Mouse (Mus musculus): Measurements from ENCODE around the gene Magi2. TPM values are rescaled to one million over a fixed set of nuclear protein-coding genes. Genes with fewer than 3 reads are reported as not detected.
"Not testable (repeated sequence)": the region's sequence is repeated elsewhere in the genome, so short reads cannot be mapped to it uniquely, and the experiment has no call there.

Gene Magi2
- polyA plus RNA-seq, 1 experiment from 2014 or later: 2.7 TPM

DNA sequence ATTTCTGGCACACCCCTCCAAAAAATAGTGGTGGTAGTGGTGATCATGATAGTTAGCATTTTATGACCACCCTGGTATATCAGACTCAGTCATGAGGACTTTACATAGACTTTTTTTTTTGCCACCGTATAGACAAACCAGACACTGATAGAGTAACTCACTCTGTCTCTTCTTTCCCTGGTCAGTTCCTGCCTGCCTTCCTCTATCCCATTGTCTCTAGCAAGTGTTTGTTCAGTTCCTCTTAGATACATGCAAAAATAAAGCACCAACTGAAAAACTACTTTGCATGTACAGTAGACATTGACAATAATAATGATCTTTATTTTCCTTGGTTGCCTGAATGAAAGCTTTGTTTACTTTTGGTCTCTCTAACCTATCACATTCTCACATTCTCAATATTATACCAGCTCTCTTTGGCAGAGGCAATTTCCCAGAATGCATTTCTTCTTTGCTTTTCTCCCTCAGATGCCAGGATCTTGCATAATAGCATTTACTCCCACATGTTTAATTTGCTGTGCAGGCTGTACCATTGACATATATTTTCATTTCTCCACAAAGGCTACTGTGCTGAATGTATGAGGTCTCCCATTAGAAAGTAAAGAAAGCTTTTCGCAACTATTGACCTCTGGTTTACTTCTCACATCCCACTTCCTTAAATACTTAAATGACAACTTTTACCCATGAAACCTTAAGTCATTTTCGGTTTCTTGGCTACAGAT, 1029.5 kb downstream of the Magi2 start:
- H3K4me1 ChIP-seq: no peaks in the 10 kb centered on the region
- ATAC-seq (ENCODE audit: extremely low read depth, insufficient number of reproducible peaks, low FRiP score, low TSS enrichment): no peak

DNA sequence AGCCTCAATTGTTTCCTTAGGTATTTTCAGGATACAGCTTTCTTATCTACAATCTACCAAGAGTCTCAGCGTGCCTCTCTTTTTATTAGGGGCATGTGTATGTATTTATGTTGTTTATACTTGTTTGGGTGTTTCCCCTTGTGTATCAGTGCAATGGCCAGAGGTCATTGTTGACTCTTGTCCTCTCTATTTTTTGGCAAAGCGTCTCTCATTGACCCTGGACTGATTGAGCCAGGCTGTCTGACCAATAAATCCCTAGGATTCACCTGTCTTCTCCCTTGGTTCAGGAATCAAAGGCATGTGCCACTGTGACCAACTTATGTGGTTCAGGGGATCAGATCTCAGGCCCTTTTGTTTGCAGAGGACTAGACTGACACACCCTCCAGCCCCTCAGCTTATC, 1030.1 kb downstream of the Magi2 start:
- no peak overlapping the region for H3K27ac ChIP-seq (replicated peaks)
- H3K27me3 ChIP-seq (replicated peaks): no peaks in the 10 kb centered on the region
- 53% methylated on average over 2 of the region's 2 CpGs for whole genome bisulfite sequencing
- no peak overlapping the region for H3K4me3 ChIP-seq
- H3K9me3 ChIP-seq: 0 out of 2 replicates have a peak, but pooled peaks cover 6% of the 10 kb centered on the region
- no peak overlapping the region for H3K9ac ChIP-seq
- no peak overlapping the region for H3K4me2 ChIP-seq
- H3K36me3 ChIP-seq: no peaks in the 10 kb centered on the region
- H3K4me1 ChIP-seq: no peaks in the 10 kb centered on the region
- no peak for ATAC-seq (ENCODE audit: extremely low read depth, insufficient number of reproducible peaks, low FRiP score, low TSS enrichment)

More for the DNA sequence above, 1029.5 kb downstream of the Magi2 start:
- Histone ChIP-seq H3K9ac (no peak overlapping the region), H3K27ac (replicated peaks) (no peak overlapping the region), H3K36me3 (no peaks in the 10 kb centered on the region), H3K4me3 (no peak overlapping the region), H3K4me2 (no peak overlapping the region), H3K27me3 (replicated peaks) (no peaks in the 10 kb centered on the region), H3K9me3 (0 out of 2 replicates have a peak, but pooled peaks cover 6% of the 10 kb centered on the region)
- 77% methylated on average over 3 of the region's 3 CpGs for WGBS

DNA sequence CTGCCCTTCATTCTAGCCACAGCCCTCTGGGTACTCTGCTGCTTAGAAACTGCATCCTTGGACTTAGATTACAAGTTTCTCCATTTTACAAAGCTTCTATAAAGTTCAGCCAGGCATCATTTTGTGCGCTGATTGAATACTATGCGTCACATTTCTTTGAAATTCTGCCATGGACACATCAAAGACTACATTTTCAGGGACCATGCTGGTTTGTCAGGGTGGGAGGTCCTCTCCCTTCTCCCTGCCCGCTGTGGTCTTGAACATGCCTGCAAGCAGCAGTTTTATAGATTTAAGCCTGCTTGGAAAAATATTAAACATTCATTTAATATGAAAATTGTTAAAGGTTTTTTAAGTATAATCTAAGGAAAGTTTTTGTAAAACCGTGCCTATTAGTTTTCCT, 1030.6 kb downstream of the Magi2 start:
- no peaks in the 10 kb centered on the region for H3K4me1 ChIP-seq
- no peaks in the 10 kb centered on the region for H3K27me3 ChIP-seq (replicated peaks)
- no peak overlapping the region for H3K9ac ChIP-seq
- ATAC-seq (ENCODE audit: extremely low read depth, insufficient number of reproducible peaks, low FRiP score, low TSS enrichment): no peak
- no peak overlapping the region for H3K4me2 ChIP-seq
- H3K27ac ChIP-seq (replicated peaks): no peak overlapping the region
- no peak overlapping the region for H3K4me3 ChIP-seq
- H3K36me3 ChIP-seq: no peaks in the 10 kb centered on the region
- WGBS: 76% methylated on average over 4 of the region's 4 CpGs
- 0 out of 2 replicates have a peak, but pooled peaks cover 6% of the 10 kb centered on the region for H3K9me3 ChIP-seq

DNA sequence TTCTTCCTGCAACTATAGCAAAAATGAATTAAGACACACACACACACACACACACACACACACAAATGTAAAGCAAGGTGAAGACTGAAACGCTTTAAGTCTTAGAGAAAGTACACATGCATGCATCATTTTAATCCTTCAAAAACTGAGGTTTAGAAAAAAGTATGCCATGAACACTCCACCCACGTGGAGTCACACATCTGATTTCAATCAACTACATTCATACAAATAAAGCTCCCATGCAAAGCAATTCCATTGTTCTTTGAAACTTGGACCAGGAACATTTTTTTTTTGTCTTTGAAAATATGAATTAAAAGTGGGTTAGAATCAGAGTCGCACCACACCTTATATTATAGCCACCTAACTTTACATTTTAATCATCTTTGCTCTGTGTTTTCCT, 1032.9 kb downstream of the Magi2 start:
- 81% methylated on average over 3 of the region's 3 CpGs for WGBS
- no peak for ATAC-seq (ENCODE audit: extremely low read depth, insufficient number of reproducible peaks, low FRiP score, low TSS enrichment)
- Histone ChIP-seq H3K36me3 (no peaks in the 10 kb centered on the region), H3K27me3 (replicated peaks) (no peaks in the 10 kb centered on the region), H3K9ac (no peak overlapping the region), H3K27ac (replicated peaks) (no peak overlapping the region), H3K4me3 (no peak overlapping the region), H3K4me2 (no peak overlapping the region), H3K9me3 (0 out of 2 replicates have a peak, but pooled peaks cover 6% of the 10 kb centered on the region), H3K4me1 (no peaks in the 10 kb centered on the region)

DNA sequence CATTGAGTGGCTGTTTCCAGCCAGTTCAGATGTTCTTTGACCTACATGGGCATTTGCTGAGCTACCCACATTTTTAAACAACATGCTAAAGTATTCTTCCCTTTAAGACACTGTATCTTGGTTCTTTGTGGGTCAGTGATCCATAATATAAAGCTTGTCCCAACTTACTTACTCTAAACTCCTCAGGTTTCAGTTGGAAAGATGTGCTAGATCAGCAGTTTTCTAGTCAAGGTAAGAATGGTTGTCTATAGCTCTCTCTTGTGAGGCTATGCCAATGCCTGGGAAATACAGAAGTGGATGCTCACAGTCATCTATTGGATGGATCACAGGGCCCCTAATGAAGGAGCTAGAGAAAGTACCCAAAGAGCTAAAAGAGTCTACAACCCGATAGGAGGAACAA, 1045.8 kb downstream of the Magi2 start:
- not testable (repeated sequence) for H3K36me3 ChIP-seq; H3K4me1 ChIP-seq; H3K9ac ChIP-seq; ATAC-seq (ENCODE audit: extremely low read depth, insufficient number of reproducible peaks, low FRiP score, low TSS enrichment); H3K27me3 ChIP-seq (replicated peaks); H3K4me2 ChIP-seq; H3K9me3 ChIP-seq; H3K4me3 ChIP-seq; H3K27ac ChIP-seq (replicated peaks)
- 69% methylated on average over 1 of the region's 1 CpGs for WGBS

DNA sequence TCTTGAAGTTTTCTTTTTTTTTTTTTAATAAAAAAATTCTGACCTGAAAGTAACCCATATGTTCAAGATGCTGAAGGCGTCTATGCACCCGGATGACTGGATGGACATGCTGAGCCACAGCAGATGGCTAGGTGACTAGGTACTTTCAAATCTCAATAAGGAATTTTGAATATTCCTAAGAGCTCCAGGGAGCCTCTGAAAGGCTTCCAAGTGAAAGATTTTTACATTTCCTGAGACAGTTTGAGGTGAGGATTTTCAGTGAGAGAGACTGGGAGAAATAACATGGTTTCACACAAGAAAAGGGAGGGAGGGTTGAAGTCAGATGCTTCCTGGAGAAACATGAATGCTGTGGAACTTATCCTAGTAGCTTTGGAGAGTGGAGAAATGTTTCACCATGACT, 1048.8 kb downstream of the Magi2 start:
- Histone ChIP-seq H3K4me1 (no peaks in the 10 kb centered on the region), H3K9ac (no peak overlapping the region), H3K27me3 (replicated peaks) (no peaks in the 10 kb centered on the region), H3K36me3 (no peaks in the 10 kb centered on the region), H3K9me3 (no peaks in the 10 kb centered on the region), H3K4me2 (no peak overlapping the region), H3K27ac (replicated peaks) (no peak overlapping the region), H3K4me3 (no peak overlapping the region)
- ATAC-seq (ENCODE audit: extremely low read depth, insufficient number of reproducible peaks, low FRiP score, low TSS enrichment): no peak
- WGBS: 80% methylated on average over 2 of the region's 2 CpGs

DNA sequence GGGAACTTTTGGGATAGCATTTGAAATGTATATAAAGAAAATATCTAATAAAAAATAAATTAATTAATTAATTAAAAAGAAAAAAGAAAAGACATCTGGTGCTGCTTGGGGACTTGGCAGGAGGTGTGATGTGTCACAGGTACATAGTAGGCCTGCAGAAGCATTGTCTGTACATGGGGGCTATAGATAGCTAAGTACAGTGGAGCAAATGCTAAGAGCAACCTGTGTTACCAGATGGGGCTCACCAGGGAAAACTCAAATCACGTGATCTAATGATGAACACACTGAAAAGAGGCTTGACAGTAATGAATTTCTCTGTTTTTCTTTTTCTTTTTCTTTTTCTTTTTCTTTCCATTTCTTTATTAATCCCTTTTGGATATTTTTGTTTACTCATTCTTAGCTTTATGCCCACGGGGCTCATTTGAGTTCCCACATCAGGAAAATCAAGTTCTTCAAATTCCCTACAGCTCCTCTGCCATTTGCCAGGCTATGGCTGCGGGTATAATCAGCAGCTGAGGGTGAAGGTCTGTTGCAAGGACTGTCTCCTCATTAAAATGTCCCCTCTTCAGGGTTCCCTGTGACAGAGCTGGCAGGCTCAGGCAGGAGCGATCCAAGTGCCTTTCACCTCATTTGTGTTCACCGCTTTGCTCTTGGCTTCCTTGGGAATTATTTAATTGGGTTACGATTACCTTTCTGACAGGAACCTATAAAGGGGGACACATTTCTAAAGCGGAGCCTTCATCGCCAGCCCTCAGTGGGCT, 1058.4 kb downstream of the Magi2 start:
- Histone ChIP-seq H3K27me3 (replicated peaks) (no peaks in the 10 kb centered on the region), H3K9ac (no peak overlapping the region), H3K4me3 (no peak overlapping the region), H3K36me3 (no peaks in the 10 kb centered on the region), H3K4me2 (no peak overlapping the region), H3K9me3 (no peaks in the 10 kb centered on the region), H3K4me1 (peaks cover 10% of the 10 kb centered on the region; the same call in 1 of the 2 replicates), H3K27ac (replicated peaks) (no peak overlapping the region)
- ATAC-seq (ENCODE audit: extremely low read depth, insufficient number of reproducible peaks, low FRiP score, low TSS enrichment): no peak
- WGBS: 80% methylated on average over 8 of the region's 8 CpGs

DNA sequence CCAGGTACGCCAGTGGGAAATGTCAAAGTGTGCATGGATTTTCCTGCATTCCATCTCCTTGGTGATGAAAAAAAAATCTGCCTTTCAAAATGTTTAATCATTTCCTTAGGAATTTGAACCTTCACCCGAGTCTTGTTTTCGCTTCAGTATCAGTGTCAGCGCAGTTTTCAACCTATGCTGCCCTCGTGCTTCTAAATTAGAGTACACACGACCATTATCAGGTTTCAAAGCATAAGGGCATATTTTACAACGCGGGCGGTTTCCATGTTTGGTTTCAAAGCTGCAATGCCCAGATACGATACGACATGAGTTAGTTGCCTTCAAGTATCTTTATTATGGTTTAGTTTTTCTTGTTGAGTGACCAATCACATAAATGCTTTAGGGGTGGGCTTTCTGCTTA, 1067.7 kb downstream of the Magi2 start:
- Histone ChIP-seq H3K9me3 (no peaks in the 10 kb centered on the region), H3K9ac (no peak overlapping the region)

DNA sequence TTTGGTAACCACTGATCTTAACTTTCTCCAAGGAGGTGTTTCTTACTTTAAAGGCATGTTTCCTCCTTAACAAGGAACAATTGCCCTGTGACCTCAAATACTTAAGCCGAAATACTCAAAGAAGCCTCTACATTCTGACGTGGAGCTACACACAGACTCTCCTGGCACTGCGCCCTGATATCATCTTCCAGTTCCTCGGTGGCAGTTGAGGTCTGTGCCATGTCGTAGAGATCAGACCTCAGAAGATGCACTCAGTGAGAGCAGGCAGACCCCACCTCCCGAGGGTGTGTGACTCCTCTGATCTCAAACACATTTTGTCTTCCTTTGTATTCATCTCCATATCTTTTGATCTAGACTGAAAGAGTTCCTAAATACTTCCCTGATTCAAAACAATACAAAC, 1073.0 kb downstream of the Magi2 start:
- no peak for ATAC-seq (ENCODE audit: extremely low read depth, insufficient number of reproducible peaks, low FRiP score, low TSS enrichment)
- Histone ChIP-seq H3K4me1 (no peaks in the 10 kb centered on the region), H3K27me3 (replicated peaks) (no peaks in the 10 kb centered on the region), H3K4me2 (no peak overlapping the region), H3K9me3 (no peaks in the 10 kb centered on the region), H3K36me3 (no peaks in the 10 kb centered on the region), H3K27ac (replicated peaks) (no peak overlapping the region), H3K4me3 (no peak overlapping the region), H3K9ac (no peak overlapping the region)
- 57% methylated on average over 6 of the region's 6 CpGs for WGBS

More for the DNA sequence above, 1067.7 kb downstream of the Magi2 start:
- Histone ChIP-seq H3K36me3 (no peaks in the 10 kb centered on the region), H3K27ac (replicated peaks) (no peak overlapping the region), H3K4me2 (no peak overlapping the region), H3K4me3 (no peak overlapping the region), H3K27me3 (replicated peaks) (no peaks in the 10 kb centered on the region), H3K4me1 (no peaks in the 10 kb centered on the region)
- no peak for ATAC-seq (ENCODE audit: extremely low read depth, insufficient number of reproducible peaks, low FRiP score, low TSS enrichment)
- WGBS: 62% methylated on average over 11 of the region's 11 CpGs

DNA sequence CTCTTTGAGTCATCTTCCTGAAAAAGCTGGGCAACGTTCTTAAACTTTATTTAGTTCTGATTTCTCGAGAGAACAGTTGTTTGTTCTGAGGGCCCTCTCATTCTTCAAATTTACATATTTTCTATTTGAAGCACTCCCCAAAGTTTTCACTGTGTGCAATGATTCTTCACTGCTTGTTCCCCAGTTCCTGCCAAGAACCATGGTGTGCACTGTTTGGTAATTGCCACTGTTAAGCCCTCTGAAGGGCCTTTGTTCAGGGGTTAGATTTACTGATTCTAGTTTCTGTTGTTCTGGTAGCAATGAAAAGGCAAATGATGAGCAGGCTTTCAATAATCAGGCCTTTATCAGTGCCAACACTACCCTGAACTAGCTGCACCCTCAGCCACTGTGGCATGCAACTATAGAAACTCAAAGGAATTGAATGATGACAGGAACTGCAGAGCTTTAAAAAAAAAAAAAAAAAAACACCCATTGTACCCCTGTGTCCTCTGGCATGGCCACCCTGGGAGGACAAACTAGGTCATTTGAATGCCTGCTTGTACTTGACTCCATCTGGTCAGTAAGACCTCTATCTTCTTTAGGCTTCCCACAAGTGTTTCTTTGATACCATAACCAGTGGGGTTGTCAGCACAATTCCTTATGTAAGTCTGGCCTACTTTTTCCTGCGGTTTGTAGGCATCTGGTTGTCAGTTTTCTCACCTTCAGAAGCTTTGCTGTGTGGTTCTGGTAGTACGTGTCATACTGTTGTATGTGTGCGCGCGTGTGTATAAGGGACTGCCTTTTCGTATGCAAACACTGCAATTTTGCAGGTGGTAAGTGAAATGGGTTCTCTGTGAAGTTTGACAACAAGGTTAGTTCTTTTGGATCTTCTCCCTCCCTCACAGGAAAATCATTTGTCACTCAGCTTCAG, 1076.5 kb downstream of the Magi2 start:
- no peaks in the 10 kb centered on the region for H3K9me3 ChIP-seq
- no peak overlapping the region for H3K4me2 ChIP-seq
- no peak overlapping the region for H3K4me3 ChIP-seq
- H3K27me3 ChIP-seq (replicated peaks): no peaks in the 10 kb centered on the region
- 72% methylated on average over 8 of the region's 8 CpGs for WGBS
- H3K36me3 ChIP-seq: no peaks in the 10 kb centered on the region
- no peaks in the 10 kb centered on the region for H3K4me1 ChIP-seq
- H3K9ac ChIP-seq: no peak overlapping the region
- ATAC-seq (ENCODE audit: extremely low read depth, insufficient number of reproducible peaks, low FRiP score, low TSS enrichment): no peak
- H3K27ac ChIP-seq (replicated peaks): no peak overlapping the region

DNA sequence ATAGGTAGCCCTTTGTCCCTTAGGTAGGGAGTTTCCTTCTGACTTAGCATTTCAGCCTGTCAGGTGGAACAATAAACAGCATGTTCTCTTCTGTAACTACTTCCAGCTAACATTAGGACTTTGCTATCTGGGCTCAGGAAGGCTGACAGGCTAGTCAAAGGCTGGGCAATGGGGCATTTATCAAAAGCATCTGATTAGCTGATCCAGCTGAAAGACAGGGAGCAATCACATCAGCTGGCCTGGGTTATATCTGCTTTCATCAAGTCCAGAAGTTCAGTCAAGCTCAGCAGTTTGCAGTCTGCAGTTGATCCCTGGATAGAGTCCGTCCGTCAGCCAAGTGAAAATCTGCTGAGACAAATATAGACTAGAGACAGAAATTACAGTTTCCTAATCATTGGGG, 1094.1 kb downstream of the Magi2 start:
- Histone ChIP-seq H3K4me3 (no peak overlapping the region), H3K9ac (no peak overlapping the region), H3K36me3 (no peaks in the 10 kb centered on the region), H3K4me1 (no peaks in the 10 kb centered on the region), H3K4me2 (no peak overlapping the region), H3K27ac (replicated peaks) (no peak overlapping the region), H3K9me3 (no peaks in the 10 kb centered on the region), H3K27me3 (replicated peaks) (no peaks in the 10 kb centered on the region)
- WGBS: 44% methylated on average over 2 of the region's 2 CpGs
- no peak for ATAC-seq (ENCODE audit: extremely low read depth, insufficient number of reproducible peaks, low FRiP score, low TSS enrichment)
